Mouse (Mus musculus): ENCODE results near the gene Thap11. TPM values are rescaled to one million over a fixed set of nuclear protein-coding genes. Genes with fewer than 3 reads are reported as not detected.
"Not testable (repeated sequence)": the region's sequence is repeated elsewhere in the genome, so short reads cannot be mapped to it uniquely, and the experiment has no call there.

Thap11 gene
- polyA plus RNA-seq, 1 experiment from 2014 or later: 58.7 TPM

- Histone ChIP-seq H3K4me1 (replicated peaks) (peaks cover 28% of the 10 kb centered on the region), H3K36me3 (peaks cover 33% of the 10 kb centered on the region), H3K9me3 (no peaks in the 10 kb centered on the region), H3K4me2 (peak overlapping the region; percentile 98), H3K27ac (peak overlapping the region; percentile 85), H3K4me3 (peak overlapping the region; percentile 97), H3K27me3 (no peaks in the 10 kb centered on the region), H3K9ac (peak overlapping the region; percentile 96)
- WGBS: 14% methylated on average over 4 of the region's 4 CpGs
- ATAC-seq (ENCODE audit: low FRiP score): no peak
Measured at GRCm38 (mm10) chr8:105826379-105826778, 28.6 kb upstream of the Thap11 start.

GRCm38 (mm10) chr8:105826861-105827848 lies 27.8 kb upstream of the Thap11 start, which contains the start of the genes Ranbp10 and Tsnaxip1:
Gene Ranbp10, minus strand, starts transcription at chr8:105827350.
Gene Tsnaxip1, plus strand, starts transcription at chr8:105827731.
- under 1% methylated on average over 52 of the region's 52 CpGs for WGBS

GRCm38 (mm10) chr8:105833740-105834139 lies 21.2 kb upstream of the Thap11 start:
- H3K9ac ChIP-seq; H3K9me3 ChIP-seq; H3K36me3 ChIP-seq; H3K4me1 ChIP-seq (replicated peaks); H3K27me3 ChIP-seq; H3K4me3 ChIP-seq; ATAC-seq (ENCODE audit: low FRiP score); H3K27ac ChIP-seq; H3K4me2 ChIP-seq: not testable (repeated sequence)
- 86% methylated on average over 2 of the region's 2 CpGs for WGBS

More at GRCm38 (mm10) chr8:105826861-105827848, 27.8 kb upstream of the Thap11 start, which contains the start of the genes Ranbp10 and Tsnaxip1:
- peaks cover 28% of the 10 kb centered on the region for H3K4me1 ChIP-seq (replicated peaks)
- H3K9ac ChIP-seq: peak within 1 kb of the TSS; percentile 96
- peak within 1 kb of the TSS; percentile 98 for H3K4me2 ChIP-seq
- H3K9me3 ChIP-seq: no peaks in the 10 kb centered on the region
- no peaks in the 10 kb centered on the region for H3K27me3 ChIP-seq
- ATAC-seq (ENCODE audit: low FRiP score): peak; percentile 99
- H3K27ac ChIP-seq: peak within 1 kb of the TSS; percentile 85
- peak within 1 kb of the TSS; percentile 97 for H3K4me3 ChIP-seq
- H3K36me3 ChIP-seq: peaks cover 26% of the 10 kb centered on the region

- H3K27me3 ChIP-seq: 0 out of 2 replicates have a peak, but pooled peaks cover 3% of the 10 kb centered on the region
- H3K27ac ChIP-seq: no peak overlapping the region
- WGBS: 27% methylated on average over 11 of the region's 11 CpGs
- H3K9me3 ChIP-seq: no peaks in the 10 kb centered on the region
- H3K4me2 ChIP-seq: no peak overlapping the region
- no peak overlapping the region for H3K4me3 ChIP-seq
- ATAC-seq (ENCODE audit: low FRiP score): no peak
- H3K36me3 ChIP-seq: no peaks in the 10 kb centered on the region
- no peak overlapping the region for H3K9ac ChIP-seq
- H3K4me1 ChIP-seq (replicated peaks): no peaks in the 10 kb centered on the region
Measured at GRCm38 (mm10) chr8:105835318-105835717, 19.6 kb upstream of the Thap11 start.

GRCm38 (mm10) chr8:105836991-105837390 lies 17.9 kb upstream of the Thap11 start:
- no peak overlapping the region for H3K4me3 ChIP-seq

GRCm38 (mm10) chr8:105839209-105839608 lies 15.7 kb upstream of the Thap11 start:
- H3K4me3 ChIP-seq: no peak overlapping the region
- WGBS: 95% methylated on average over 5 of the region's 5 CpGs
- H3K4me2 ChIP-seq: no peak overlapping the region
- H3K4me1 ChIP-seq (replicated peaks): no peaks in the 10 kb centered on the region
- no peak for ATAC-seq (ENCODE audit: low FRiP score)
- no peak overlapping the region for H3K27ac ChIP-seq
- no peaks in the 10 kb centered on the region for H3K9me3 ChIP-seq
- H3K36me3 ChIP-seq: peaks cover 28% of the 10 kb centered on the region
- H3K9ac ChIP-seq: no peak overlapping the region
- no peaks in the 10 kb centered on the region for H3K27me3 ChIP-seq

More at GRCm38 (mm10) chr8:105836991-105837390, 17.9 kb upstream of the Thap11 start:
- H3K27me3 ChIP-seq: 0 out of 2 replicates have a peak, but pooled peaks cover 3% of the 10 kb centered on the region
- no peak for ATAC-seq (ENCODE audit: low FRiP score)
- no peaks in the 10 kb centered on the region for H3K4me1 ChIP-seq (replicated peaks)
- WGBS: 86% methylated on average over 6 of the region's 6 CpGs
- H3K27ac ChIP-seq: no peak overlapping the region
- no peak overlapping the region for H3K4me2 ChIP-seq
- no peaks in the 10 kb centered on the region for H3K9me3 ChIP-seq
- H3K9ac ChIP-seq: no peak overlapping the region
- peaks cover 12% of the 10 kb centered on the region; the same call in 1 of the 2 replicates for H3K36me3 ChIP-seq

- H3K9me3 ChIP-seq: no peaks in the 10 kb centered on the region
- peaks cover 72% of the 10 kb centered on the region for H3K36me3 ChIP-seq
- H3K4me3 ChIP-seq: no peak overlapping the region
- ATAC-seq (ENCODE audit: low FRiP score): no peak
- no peak overlapping the region for H3K27ac ChIP-seq
- no peaks in the 10 kb centered on the region for H3K27me3 ChIP-seq
- H3K4me2 ChIP-seq: no peak overlapping the region
- 94% methylated on average over 11 of the region's 11 CpGs for WGBS
- no peak overlapping the region for H3K9ac ChIP-seq
- H3K4me1 ChIP-seq (replicated peaks): peaks cover 8% of the 10 kb centered on the region
Measured at GRCm38 (mm10) chr8:105846678-105847077, 8.3 kb upstream of the Thap11 start.

GRCm38 (mm10) chr8:105850014-105850413 lies 4.9 kb upstream of the Thap11 start:
- Histone ChIP-seq H3K9ac (peak overlapping the region; percentile 43; the same call in 1 of the 2 replicates), H3K27ac (no peak overlapping the region), H3K27me3 (no peaks in the 10 kb centered on the region), H3K4me1 (replicated peaks) (peaks cover 11% of the 10 kb centered on the region), H3K4me3 (no peak overlapping the region; the same call in 1 of the 2 replicates), H3K4me2 (0 out of 2 replicates have a peak overlapping the region, but pooled peaks have one; percentile 44), H3K36me3 (peaks cover 45% of the 10 kb centered on the region), H3K9me3 (no peaks in the 10 kb centered on the region)
- ATAC-seq (ENCODE audit: low FRiP score): no peak
- WGBS: 82% methylated on average over 4 of the region's 4 CpGs

GRCm38 (mm10) chr8:105850611-105851010 lies 4.3 kb upstream of the Thap11 start:
- H3K36me3 ChIP-seq: peaks cover 39% of the 10 kb centered on the region
- 79% methylated on average over 7 of the region's 7 CpGs for WGBS
- no peak for ATAC-seq (ENCODE audit: low FRiP score)
- H3K9ac ChIP-seq: peak overlapping the region; percentile 43
- H3K4me1 ChIP-seq (replicated peaks): peaks cover 13% of the 10 kb centered on the region
- no peaks in the 10 kb centered on the region for H3K27me3 ChIP-seq
- H3K4me3 ChIP-seq: peak overlapping the region; percentile 23
- peak overlapping the region; percentile 44 for H3K4me2 ChIP-seq
- H3K27ac ChIP-seq: no peak overlapping the region
- H3K9me3 ChIP-seq: no peaks in the 10 kb centered on the region

- Histone ChIP-seq H3K36me3 (peaks cover 28% of the 10 kb centered on the region), H3K27me3 (no peaks in the 10 kb centered on the region), H3K4me1 (replicated peaks) (peaks cover 24% of the 10 kb centered on the region), H3K9me3 (no peaks in the 10 kb centered on the region), H3K27ac (peak overlapping the region; percentile 85), H3K4me3 (peak overlapping the region; percentile 77), H3K9ac (peak overlapping the region; percentile 88), H3K4me2 (peak overlapping the region; percentile 87)
- WGBS: under 1% methylated on average over 34 of the region's 34 CpGs
- peak; percentile 81 for ATAC-seq (ENCODE audit: low FRiP score)
Measured at GRCm38 (mm10) chr8:105851651-105852143, 3.2 kb upstream of the Thap11 start.

- Histone ChIP-seq H3K27me3 (no peaks in the 10 kb centered on the region), H3K9ac (no peak overlapping the region), H3K27ac (0 out of 2 replicates have a peak overlapping the region, but pooled peaks have one; percentile 1), H3K4me3 (peak overlapping the region; percentile 77), H3K4me2 (peak overlapping the region; percentile 87; the same call in 1 of the 2 replicates), H3K9me3 (no peaks in the 10 kb centered on the region), H3K4me1 (replicated peaks) (peaks cover 30% of the 10 kb centered on the region), H3K36me3 (peaks cover 23% of the 10 kb centered on the region)
- WGBS: 82% methylated on average over 12 of the region's 12 CpGs
- no peak for ATAC-seq (ENCODE audit: low FRiP score)
Measured at GRCm38 (mm10) chr8:105852146-105852729, 2.7 kb upstream of the Thap11 start.

- no peak for ATAC-seq (ENCODE audit: low FRiP score)
- H3K9me3 ChIP-seq: no peaks in the 10 kb centered on the region
- no peak within 1 kb of the TSS for H3K9ac ChIP-seq
- 0 out of 2 replicates have a peak within 1 kb of the TSS, but pooled peaks have one; percentile 1 for H3K27ac ChIP-seq
- peaks cover 14% of the 10 kb centered on the region for H3K36me3 ChIP-seq
- peaks cover 39% of the 10 kb centered on the region for H3K4me1 ChIP-seq (replicated peaks)
- no peaks in the 10 kb centered on the region for H3K27me3 ChIP-seq
- H3K4me3 ChIP-seq: 0 out of 2 replicates have a peak within 1 kb of the TSS, but pooled peaks have one; percentile 77
- no peak within 1 kb of the TSS for H3K4me2 ChIP-seq
- 93% methylated on average over 3 of the region's 3 CpGs for WGBS
Measured at GRCm38 (mm10) chr8:105853178-105853577, 1.8 kb upstream of the Thap11 start, which contains the start of gene Cenpt. Gene Cenpt, minus strand, starts transcription at chr8:105853278.

All from hindbrain, embryonic 13.5 days (tissue).